Mouse (Mus musculus) MEL (cell line): ENCODE measurements around the gene Cmss1. TPM values are rescaled to one million over a fixed set of nuclear protein-coding genes. Genes with fewer than 3 reads are reported as not detected.

Experiments used
- DNase-seq: peaks from one replicate; pipeline ENCODE4 v3.0.0; 2011; ENCODE audit warnings: low read depth, low spot score
- H3K27ac ChIP-seq: 2 replicates; pipeline ENCODE4 v1.5.1; 2012; ENCODE audit warnings: low read depth, mild to moderate bottlenecking, control low read depth, low read length, moderate library complexity; ENCODE audit not compliant: control insufficient read depth
- H3K27me3 ChIP-seq, 2 experiments: fragments of 150-350 bp in 1 of 2; sonication (generic) in 1 of 2; 2 replicates each; pipeline ENCODE4 v1.6.1; 2012; ENCODE audit warnings: low read length in 2 of 2, mild to moderate bottlenecking in 2 of 2, improper control_type of control experiment in 1 of 2, moderate library complexity in 1 of 2; ENCODE audit not compliant: insufficient read depth in 2 of 2, control insufficient read depth in 1 of 2
- H3K36me3 ChIP-seq, 2 experiments: 2 replicates each; pipeline ENCODE4 v1.6.1; 2012 to 2014; ENCODE audit warnings: low read length in 2 of 2, improper control_type of control experiment in 1 of 2, inconsistent platforms in 1 of 2, mild to moderate bottlenecking in 1 of 2; ENCODE audit not compliant: insufficient read depth in 2 of 2, control insufficient read depth in 1 of 2
- H3K4me1 ChIP-seq, 2 experiments: fragments of 150-350 bp in 1 of 2; sonication (generic) in 1 of 2; 2 replicates each; pipeline ENCODE4 v1.6.1; 2012; ENCODE audit warnings: low read length in 2 of 2, improper control_type of control experiment in 1 of 2, mild to moderate bottlenecking in 1 of 2; ENCODE audit not compliant: insufficient read depth in 2 of 2, control insufficient read depth in 1 of 2
- H3K4me3 ChIP-seq, 2 experiments: fragments of 150-350 bp in 1 of 2; sonication (generic) in 1 of 2; 2 replicates each; pipeline ENCODE4 v1.5.1; 2012; ENCODE audit warnings: low read depth in 2 of 2, low read length in 2 of 2, mild to moderate bottlenecking in 2 of 2, moderate library complexity in 2 of 2, control low read depth in 1 of 2, improper control_type of control experiment in 1 of 2; ENCODE audit not compliant: control insufficient read depth in 1 of 2, insufficient read depth in 1 of 2
- H3K79me2 ChIP-seq: 2 replicates; pipeline ENCODE4 v1.6.1; 2012; ENCODE audit warnings: mild to moderate bottlenecking, low read length, moderate library complexity; ENCODE audit not compliant: control insufficient read depth, poor library complexity, insufficient read depth
- H3K9ac ChIP-seq: 2 replicates; pipeline ENCODE4 v1.6.1; 2012; ENCODE audit warnings: low read depth, mild to moderate bottlenecking, control low read depth, low read length, moderate library complexity; ENCODE audit not compliant: control insufficient read depth, poor library complexity, severe bottlenecking
- H3K9me3 ChIP-seq: fragments of 150-350 bp; sonication (generic); replicated peaks from 2 replicates; pipeline ENCODE4 v1.6.1; 2012; ENCODE audit warnings: mild to moderate bottlenecking, low read length, improper control_type of control experiment, moderate library complexity; ENCODE audit not compliant: insufficient read depth
- CHD1 ChIP-seq: IDR thresholded peaks from 2 replicates; pipeline ENCODE4 v1.6.1; 2012; ENCODE audit warnings: low read depth, mild to moderate bottlenecking, inconsistent platforms, low read length, improper control_type of control experiment
- ELF1 ChIP-seq: IDR thresholded peaks from 2 replicates; pipeline ENCODE4 v1.6.1; 2014; ENCODE audit warnings: low read depth, mild to moderate bottlenecking, inconsistent platforms, low read length, improper control_type of control experiment, moderate library complexity
- EP300 ChIP-seq, 2 experiments: IDR thresholded peaks; 2 replicates each; pipeline ENCODE4 v1.6.1; 2011; ENCODE audit warnings: improper control_type of control experiment in 2 of 2, low read length in 2 of 2, low read depth in 1 of 2, mild to moderate bottlenecking in 1 of 2
- ETS1 ChIP-seq: IDR thresholded peaks from 2 replicates; pipeline ENCODE4 v1.6.1; 2012; ENCODE audit warnings: low read depth, mild to moderate bottlenecking, inconsistent platforms, low read length, improper control_type of control experiment, moderate library complexity
- GATA1 ChIP-seq: IDR thresholded peaks from 2 replicates; pipeline ENCODE4 v1.6.1; 2011; ENCODE audit warnings: low read depth, low read length, improper control_type of control experiment
- JUND ChIP-seq: IDR thresholded peaks from 2 replicates; pipeline ENCODE4 v1.6.1; 2011; ENCODE audit warnings: low read depth, mild to moderate bottlenecking, improper control_type of control experiment, low read length
- KAT2A ChIP-seq: conservative IDR thresholded peaks from 2 replicates; pipeline ENCODE4 v1.6.1; 2012; ENCODE audit warnings: low read depth, low read length, improper control_type of control experiment, inconsistent platforms
- MAX ChIP-seq: IDR thresholded peaks from 2 replicates; pipeline ENCODE4 v1.6.1; 2011; ENCODE audit warnings: low read length, improper control_type of control experiment
- MAZ ChIP-seq: IDR thresholded peaks from 2 replicates; pipeline ENCODE4 v1.6.1; 2012; ENCODE audit warnings: low read depth, mild to moderate bottlenecking, inconsistent platforms, low read length, improper control_type of control experiment
- MEF2A ChIP-seq: IDR thresholded peaks from 2 replicates; pipeline ENCODE4 v1.6.1; 2014; ENCODE audit warnings: low read depth, mild to moderate bottlenecking, inconsistent platforms, low read length, improper control_type of control experiment; ENCODE audit not compliant: poor library complexity, insufficient replicate concordance, severe bottlenecking; ENCODE audit errors: extremely low read depth
- MXI1 ChIP-seq: IDR thresholded peaks from 2 replicates; pipeline ENCODE4 v1.6.1; 2011; ENCODE audit warnings: mild to moderate bottlenecking, low read depth, low read length, improper control_type of control experiment
- MYC ChIP-seq: IDR thresholded peaks from 2 replicates; pipeline ENCODE4 v1.6.1; 2011; ENCODE audit warnings: low read depth, mild to moderate bottlenecking, low read length, improper control_type of control experiment, moderate library complexity
- NRF1 ChIP-seq: IDR thresholded peaks from 2 replicates; pipeline ENCODE4 v1.6.1; 2014; ENCODE audit warnings: low read depth, mild to moderate bottlenecking, inconsistent platforms, low read length, improper control_type of control experiment, moderate library complexity; ENCODE audit not compliant: poor library complexity, insufficient read depth, severe bottlenecking
- RAD21 ChIP-seq: IDR thresholded peaks from 2 replicates; pipeline ENCODE4 v1.6.1; 2011; ENCODE audit warnings: mild to moderate bottlenecking, low read depth, low read length, improper control_type of control experiment
- RCOR1 ChIP-seq: IDR thresholded peaks from 2 replicates; pipeline ENCODE4 v1.6.1; 2012; ENCODE audit warnings: low read depth, mild to moderate bottlenecking, inconsistent platforms, low read length, improper control_type of control experiment
- SIN3A ChIP-seq: IDR thresholded peaks from 2 replicates; pipeline ENCODE4 v1.6.1; 2012; ENCODE audit warnings: low read length, improper control_type of control experiment, inconsistent platforms
- SMC3 ChIP-seq: IDR thresholded peaks from 2 replicates; pipeline ENCODE4 v1.6.1; 2011; ENCODE audit warnings: low read depth, low read length, improper control_type of control experiment
- TAL1 ChIP-seq: IDR thresholded peaks from 2 replicates; pipeline ENCODE4 v1.6.1; 2012; ENCODE audit warnings: mild to moderate bottlenecking, inconsistent platforms, low read length, moderate library complexity, mixed read lengths
- UBTF ChIP-seq: IDR thresholded peaks from 2 replicates; pipeline ENCODE4 v1.6.1; 2012; ENCODE audit warnings: low read depth, mild to moderate bottlenecking, inconsistent platforms, low read length, improper control_type of control experiment, moderate library complexity, borderline replicate concordance; ENCODE audit not compliant: insufficient read depth
- ZMIZ1 ChIP-seq: IDR thresholded peaks from 2 replicates; pipeline ENCODE4 v1.6.1; 2012; ENCODE audit warnings: low read depth, mild to moderate bottlenecking, inconsistent platforms, low read length, improper control_type of control experiment, moderate library complexity
- polyA plus RNA-seq, 2 experiments: library from polyadenylated mRNA; stranded (reverse) in 1 of 2; unstranded in 1 of 2; fragments of >175 nt in 1 of 2; fragments of >200 nt in 1 of 2; gene quantifications; 2 replicates each; pipeline versions ENCODE4 v1.2.1 to v1.2.4; 2012; ENCODE audit warnings: low replicate concordance in 2 of 2, low read depth in 1 of 2; ENCODE audit not compliant: insufficient read length in 2 of 2, insufficient read depth in 1 of 2, missing spikeins in 1 of 2
- total RNA-seq: library from RNA; depleted of rRNA; stranded (reverse); fragments of 300-350 nt; gene quantifications from 2 replicates; pipeline ENCODE4 v1.2.3, GENCODE M21; 2012

Cmss1 gene
- total and polyA plus RNA-seq, 3 experiments = 80.9 to 94.7 TPM; not detected in 1

DNA sequence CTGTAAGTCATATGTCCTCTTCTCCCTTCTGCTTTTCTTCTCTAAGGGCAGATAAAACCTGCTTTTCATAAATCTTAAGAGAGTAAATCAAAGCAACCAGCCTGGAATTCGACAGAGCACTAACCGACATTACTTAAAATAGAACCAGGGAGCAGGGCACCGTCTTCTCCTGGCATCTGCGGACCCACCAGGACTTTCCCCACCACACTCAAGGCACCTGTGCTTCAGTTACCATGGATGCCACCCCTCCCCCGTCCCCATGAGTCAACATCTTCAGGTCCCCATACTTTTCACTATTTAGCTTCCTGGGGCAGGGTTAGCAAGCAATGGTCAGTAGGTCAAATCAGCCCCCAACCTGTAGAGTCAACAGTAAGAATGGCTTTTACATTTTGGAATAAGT, 177.7 kb downstream of the Cmss1 start:
- TF ChIP-seq TAL1 (no peak), MAZ (no peak), ETS1 (no peak), ZMIZ1 (no peak), MXI1 (no peak), SIN3A (no peak), CHD1 (no peak), UBTF (no peak), MYC (no peak), MEF2A (no peak), JUND (no peak), ELF1 (no peak), RCOR1 (no peak), SMC3 (no peak), RAD21 (no peak), MAX (no peak), KAT2A (no peak), NRF1 (no peak), EP300 (IDR thresholded peaks at IDR 0.05; ENCODE audit: low read depth in 1 of 2, low read length in 2 of 2) (no peak)
- H3K9me3 ChIP-seq = no peaks in the 10 kb centered on the region
- no peak overlapping the region for H3K9ac ChIP-seq
- no peak overlapping the region for H3K27ac ChIP-seq
- H3K79me2 ChIP-seq = no peaks in the 10 kb centered on the region
- no peaks in the 10 kb centered on the region for H3K27me3 ChIP-seq
- H3K36me3 ChIP-seq = no peaks in the 10 kb centered on the region; a peak in 1 of 4 replicates
- DNase-seq = no peak
- peaks cover 0 to 2% of the 10 kb centered on the region in 2 experiments; a peak in 1 of 4 replicates for H3K4me1 ChIP-seq
- no peak overlapping the region for H3K4me3 ChIP-seq

DNA sequence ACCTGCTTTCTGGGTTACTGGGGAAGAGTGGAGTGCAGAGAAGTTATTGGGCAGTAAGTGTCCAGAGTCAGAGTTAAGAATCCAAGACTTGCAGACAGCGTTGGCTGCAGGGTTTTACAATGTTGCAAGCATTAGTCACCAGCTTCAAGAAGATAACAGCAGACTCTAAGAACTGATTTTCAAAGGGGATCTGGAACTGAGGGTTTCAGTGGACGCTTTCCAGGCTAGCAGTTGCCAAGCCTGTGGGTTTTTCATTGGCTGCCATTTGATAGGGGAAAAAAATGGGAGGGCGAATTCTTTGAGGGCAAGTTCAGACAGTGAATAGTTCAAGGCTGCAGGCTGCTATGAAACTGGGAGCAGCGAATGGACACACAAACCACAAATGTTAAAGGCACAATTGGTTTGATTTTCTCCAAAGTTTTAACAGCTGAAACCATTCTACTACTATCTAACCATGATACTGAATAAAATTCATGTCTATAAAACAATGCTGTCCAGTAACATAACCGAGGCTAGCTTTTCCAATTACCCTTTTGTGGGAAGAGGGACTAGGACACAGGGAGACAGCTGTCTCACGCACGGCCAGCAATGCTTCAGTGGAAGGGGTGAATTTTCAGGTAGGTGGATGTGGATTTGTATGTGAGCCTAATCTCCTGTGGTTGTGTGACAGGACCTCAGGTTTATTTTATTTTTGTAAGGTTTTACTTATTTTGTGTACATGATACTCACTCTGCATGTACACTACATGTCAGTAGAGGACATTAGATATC, 179.0 kb downstream of the Cmss1 start:
- Histone ChIP-seq H3K4me1 (peaks cover 0 to 2% of the 10 kb centered on the region in 2 experiments; a peak in 2 of 4 replicates), H3K79me2 (no peaks in the 10 kb centered on the region)
- TF ChIP-seq GATA1 = 0 out of 2 replicates have a peak, but pooled peaks have one; percentile 3
- TF ChIP-seq ELF1 = no peak

More for the DNA sequence above, 179.0 kb downstream of the Cmss1 start:
- H3K9ac ChIP-seq = no peak overlapping the region
- H3K36me3 ChIP-seq = no peaks in the 10 kb centered on the region; a peak in 1 of 4 replicates
- H3K4me3 ChIP-seq = no peak overlapping the region
- no peaks in the 10 kb centered on the region for H3K9me3 ChIP-seq
- no peaks in the 10 kb centered on the region for H3K27me3 ChIP-seq
- peak; percentile 37 for DNase-seq
- no peak overlapping the region for H3K27ac ChIP-seq
